Mouse (Mus musculus): ENCODE data around the gene Fxyd7. TPM values are rescaled to one million over a fixed set of nuclear protein-coding genes. Genes with fewer than 3 reads are reported as not detected.

Fxyd7 gene
- polyA plus RNA-seq, 1 experiment from 2014 or later, result 12.6 TPM

DNA sequence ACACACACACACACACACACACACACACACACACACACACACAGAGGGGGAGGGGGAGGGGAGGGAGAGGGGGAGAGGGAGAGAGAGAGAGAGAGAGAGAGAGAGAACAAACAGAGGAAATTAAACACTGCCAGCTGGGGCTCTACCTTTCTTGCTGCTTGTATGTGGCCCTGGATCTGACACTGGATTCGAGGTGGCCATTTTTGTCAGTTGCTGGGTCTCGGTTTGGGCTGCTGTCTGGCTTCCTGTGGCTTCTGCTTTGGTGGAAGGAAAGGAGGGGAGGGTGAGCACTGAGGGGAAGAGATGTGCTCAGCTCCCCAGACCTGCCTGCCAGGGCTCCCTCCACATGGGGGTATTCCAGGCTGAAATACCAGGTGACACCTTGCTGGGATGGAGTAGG is 13.6 kb downstream of the Fxyd7 start:
- H3K27me3 ChIP-seq (ENCODE audit: control insufficient read depth, insufficient read depth, low read length), result peaks cover 12% of the 10 kb centered on the region
- no peak overlapping the region for H3K27ac ChIP-seq (ENCODE audit: low read depth, low read length)
- WGBS, result 72% methylated on average over 2 of the region's 2 CpGs
- no peak overlapping the region for H3K9ac ChIP-seq (ENCODE audit: low read depth, low read length)
- no peaks in the 10 kb centered on the region for H3K36me3 ChIP-seq (ENCODE audit: control insufficient read depth, insufficient read depth, low read length)
- no peaks in the 10 kb centered on the region for H3K9me3 ChIP-seq (ENCODE audit: control insufficient read depth, low read length)
- no peak overlapping the region for H3K4me3 ChIP-seq (ENCODE audit: low read depth, low read length)
- no peak for ATAC-seq (ENCODE audit: low FRiP score)
- no peak for DNase-seq (ENCODE audit: low spot score)
- H3K4me2 ChIP-seq (replicated peaks; ENCODE audit: low read depth, low read length), result no peak overlapping the region
- H3K4me1 ChIP-seq (replicated peaks; ENCODE audit: control insufficient read depth, insufficient read depth, low read length), result no peaks in the 10 kb centered on the region

DNA sequence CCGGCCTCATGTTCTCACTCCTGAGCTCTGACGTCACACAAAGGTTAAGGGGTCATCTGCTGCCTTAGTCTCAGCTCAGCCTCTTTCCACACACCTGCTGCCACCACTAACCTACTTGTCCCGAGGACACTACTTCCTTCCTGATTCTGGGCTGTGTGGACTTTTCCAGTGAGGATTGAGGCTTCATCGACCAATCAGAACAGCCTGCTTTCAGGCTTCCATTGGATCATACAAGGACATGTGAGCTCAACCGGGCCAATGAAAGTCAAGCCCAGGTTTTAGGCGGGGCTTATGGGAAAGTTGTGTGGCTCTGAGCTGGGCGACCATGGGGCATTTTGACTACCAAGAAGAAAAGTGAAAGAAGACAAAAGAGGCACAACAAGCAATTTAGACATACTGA is 14.3 kb downstream of the Fxyd7 start:
- Histone ChIP-seq H3K27ac (ENCODE audit: low read depth, low read length) (no peak overlapping the region), H3K4me2 (replicated peaks; ENCODE audit: low read depth, low read length) (no peak overlapping the region), H3K4me1 (replicated peaks; ENCODE audit: control insufficient read depth, insufficient read depth, low read length) (no peaks in the 10 kb centered on the region), H3K27me3 (ENCODE audit: control insufficient read depth, insufficient read depth, low read length) (peaks cover 9% of the 10 kb centered on the region), H3K36me3 (ENCODE audit: control insufficient read depth, insufficient read depth, low read length) (no peaks in the 10 kb centered on the region), H3K9me3 (ENCODE audit: control insufficient read depth, low read length) (no peaks in the 10 kb centered on the region), H3K9ac (ENCODE audit: low read depth, low read length) (no peak overlapping the region), H3K4me3 (ENCODE audit: low read depth, low read length) (no peak overlapping the region)
- ATAC-seq (ENCODE audit: low FRiP score), result no peak
- WGBS, result 84% methylated on average over 7 of the region's 7 CpGs
- no peak for DNase-seq (ENCODE audit: low spot score)

DNA sequence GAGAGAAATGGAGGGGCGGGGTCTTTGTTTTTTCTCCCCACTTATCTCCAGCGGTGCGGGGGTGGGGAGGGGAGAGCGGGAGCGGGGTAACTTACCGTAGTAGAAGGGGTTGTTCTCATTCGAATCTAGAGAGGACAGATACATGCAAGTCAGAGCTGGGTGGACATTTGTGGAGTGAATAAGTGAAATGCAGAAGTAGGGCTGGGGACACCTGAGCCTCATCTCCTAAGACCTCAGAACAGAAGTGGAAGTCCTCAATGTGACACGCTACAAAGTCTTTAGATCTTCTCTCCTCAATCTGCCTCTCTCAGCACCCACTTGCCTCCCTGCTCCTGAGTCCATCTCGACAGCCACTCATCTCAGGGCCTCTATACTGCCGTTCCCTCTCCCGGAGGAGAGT is 16.0 kb downstream of the Fxyd7 start:
- DNase-seq (ENCODE audit: low spot score), result no peak
- no peak overlapping the region for H3K9ac ChIP-seq (ENCODE audit: low read depth, low read length)
- WGBS, result 76% methylated on average over 11 of the region's 11 CpGs
- H3K4me3 ChIP-seq (ENCODE audit: low read depth, low read length), result no peak overlapping the region
- H3K4me1 ChIP-seq (replicated peaks; ENCODE audit: control insufficient read depth, insufficient read depth, low read length), result no peaks in the 10 kb centered on the region
- no peak overlapping the region for H3K4me2 ChIP-seq (replicated peaks; ENCODE audit: low read depth, low read length)
- no peaks in the 10 kb centered on the region for H3K27me3 ChIP-seq (ENCODE audit: control insufficient read depth, insufficient read depth, low read length)
- H3K9me3 ChIP-seq (ENCODE audit: control insufficient read depth, low read length), result no peaks in the 10 kb centered on the region
- ATAC-seq (ENCODE audit: low FRiP score), result no peak
- H3K36me3 ChIP-seq (ENCODE audit: control insufficient read depth, insufficient read depth, low read length), result no peaks in the 10 kb centered on the region
- no peak overlapping the region for H3K27ac ChIP-seq (ENCODE audit: low read depth, low read length)

DNA sequence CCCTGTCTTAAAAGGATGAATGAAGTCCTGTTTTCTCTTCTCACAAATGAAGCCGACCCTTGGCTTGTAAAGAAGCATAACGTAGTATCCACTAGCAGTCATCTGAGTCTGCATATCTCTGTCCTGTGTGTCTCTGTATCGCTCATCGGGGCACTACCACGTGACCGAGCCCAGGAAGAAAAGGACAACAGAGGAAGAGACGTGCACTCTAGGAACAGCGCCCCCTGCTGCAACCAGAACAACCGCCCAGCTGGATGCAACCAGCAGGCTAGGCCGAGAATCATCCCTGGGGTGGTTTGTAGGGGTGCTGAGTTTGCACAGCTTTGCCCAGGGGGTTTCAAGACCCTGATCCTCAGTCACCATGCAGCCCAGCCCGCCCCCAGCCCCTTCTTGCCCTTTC is 16.5 kb downstream of the Fxyd7 start:
- ATAC-seq (ENCODE audit: low FRiP score), result no peak
- Histone ChIP-seq H3K9me3 (ENCODE audit: control insufficient read depth, low read length) (no peaks in the 10 kb centered on the region), H3K27me3 (ENCODE audit: control insufficient read depth, insufficient read depth, low read length) (no peaks in the 10 kb centered on the region), H3K27ac (ENCODE audit: low read depth, low read length) (no peak overlapping the region), H3K4me3 (ENCODE audit: low read depth, low read length) (no peak overlapping the region), H3K9ac (ENCODE audit: low read depth, low read length) (no peak overlapping the region), H3K4me2 (replicated peaks; ENCODE audit: low read depth, low read length) (no peak overlapping the region), H3K4me1 (replicated peaks; ENCODE audit: control insufficient read depth, insufficient read depth, low read length) (no peaks in the 10 kb centered on the region), H3K36me3 (ENCODE audit: control insufficient read depth, insufficient read depth, low read length) (no peaks in the 10 kb centered on the region)
- DNase-seq (ENCODE audit: low spot score), result peak; percentile 15
- 64% methylated on average over 11 of the region's 11 CpGs for WGBS

DNA sequence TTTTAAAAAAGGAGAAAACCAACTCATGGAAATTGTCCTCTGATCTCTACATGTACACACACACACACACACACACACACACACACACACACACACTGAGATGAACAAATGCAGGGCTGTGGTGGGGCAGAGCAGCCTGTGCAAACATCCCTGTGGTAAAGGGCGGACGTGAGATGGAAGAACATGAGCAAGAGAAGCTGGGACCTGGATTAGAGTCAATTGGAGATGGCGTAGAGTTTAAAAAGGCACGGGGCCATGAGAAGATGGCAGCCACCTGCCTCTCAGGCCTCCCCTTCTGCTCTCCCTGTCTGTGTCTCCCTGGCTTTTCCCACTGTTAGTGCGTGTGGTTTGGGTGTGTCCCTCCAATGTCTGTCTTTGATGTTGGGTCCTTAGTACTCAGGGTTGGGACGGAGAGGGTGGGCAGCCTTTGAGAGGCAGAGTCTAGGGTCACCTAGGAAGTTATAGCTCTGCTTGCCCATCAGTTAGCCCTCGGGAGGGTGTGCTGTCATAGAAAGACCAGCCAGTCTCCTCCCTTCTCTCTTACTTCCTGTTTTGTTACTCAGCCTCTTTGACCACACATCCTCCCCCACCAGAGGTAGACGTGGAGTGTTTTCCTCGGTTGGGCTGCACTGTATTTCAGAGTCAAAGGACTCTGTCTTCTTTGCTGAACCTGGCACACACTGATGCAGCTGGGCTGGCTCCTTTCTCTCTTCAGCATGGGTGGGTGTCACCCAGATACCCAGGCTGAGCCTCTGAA is 17.7 kb downstream of the Fxyd7 start:
- DNase-seq (ENCODE audit: low spot score) (no peak), ATAC-seq (ENCODE audit: low FRiP score) (no peak)
- Histone ChIP-seq H3K4me1 (replicated peaks; ENCODE audit: control insufficient read depth, insufficient read depth, low read length) (no peaks in the 10 kb centered on the region), H3K27ac (ENCODE audit: low read depth, low read length) (no peak overlapping the region), H3K4me2 (replicated peaks; ENCODE audit: low read depth, low read length) (no peak overlapping the region), H3K27me3 (ENCODE audit: control insufficient read depth, insufficient read depth, low read length) (no peaks in the 10 kb centered on the region), H3K4me3 (ENCODE audit: low read depth, low read length) (no peak overlapping the region), H3K9ac (ENCODE audit: low read depth, low read length) (no peak overlapping the region), H3K9me3 (ENCODE audit: control insufficient read depth, low read length) (no peaks in the 10 kb centered on the region), H3K36me3 (ENCODE audit: control insufficient read depth, insufficient read depth, low read length) (no peaks in the 10 kb centered on the region)
- WGBS, result 71% methylated on average over 9 of the region's 9 CpGs

DNA sequence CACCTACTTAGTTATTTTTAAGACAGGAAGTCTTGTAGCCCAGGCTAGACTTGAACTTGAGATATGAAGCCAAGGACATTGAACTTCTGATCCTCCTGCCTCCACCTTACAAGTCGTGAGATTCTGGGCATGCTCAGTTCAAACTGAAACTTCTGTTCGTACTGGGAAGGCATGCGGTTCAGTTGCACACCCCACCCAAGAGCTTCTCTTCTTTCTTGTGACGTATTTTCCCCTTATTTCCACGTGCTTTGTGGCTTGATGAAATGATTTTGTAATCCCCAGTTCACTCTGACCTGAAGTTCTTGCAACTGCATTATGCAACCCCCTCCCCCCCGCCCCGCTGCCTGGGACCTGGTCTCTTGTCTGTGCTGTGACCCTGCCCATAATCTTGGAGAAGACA is 19.5 kb downstream of the Fxyd7 start:
- 82% methylated on average over 7 of the region's 7 CpGs for WGBS
- Histone ChIP-seq H3K27ac (ENCODE audit: low read depth, low read length) (no peak overlapping the region), H3K9ac (ENCODE audit: low read depth, low read length) (no peak overlapping the region), H3K9me3 (ENCODE audit: control insufficient read depth, low read length) (no peaks in the 10 kb centered on the region), H3K4me1 (replicated peaks; ENCODE audit: control insufficient read depth, insufficient read depth, low read length) (no peaks in the 10 kb centered on the region), H3K36me3 (ENCODE audit: control insufficient read depth, insufficient read depth, low read length) (no peaks in the 10 kb centered on the region), H3K4me2 (replicated peaks; ENCODE audit: low read depth, low read length) (no peak overlapping the region), H3K4me3 (ENCODE audit: low read depth, low read length) (no peak overlapping the region), H3K27me3 (ENCODE audit: control insufficient read depth, insufficient read depth, low read length) (no peaks in the 10 kb centered on the region)
- DNase-seq (ENCODE audit: low spot score) (no peak), ATAC-seq (ENCODE audit: low FRiP score) (no peak)

DNA sequence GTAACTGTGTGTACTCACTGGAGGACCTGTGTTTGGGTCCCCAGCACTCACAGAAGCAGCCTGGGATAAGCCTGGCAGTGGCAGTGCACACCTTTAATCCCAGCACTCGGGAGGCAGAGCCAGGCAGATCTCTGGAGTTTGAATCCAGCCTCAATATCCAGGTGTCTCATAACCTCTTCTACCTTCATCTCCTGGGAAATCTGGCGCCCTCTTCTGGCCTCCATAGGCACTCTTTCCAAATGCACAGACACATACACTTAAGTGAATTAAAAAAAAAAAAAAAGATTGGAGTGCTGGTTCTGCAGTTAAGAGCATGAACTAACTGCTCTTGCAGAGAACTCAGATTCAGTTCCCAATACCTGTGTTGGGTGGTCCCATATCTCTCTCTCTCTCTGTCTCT is 20.6 kb downstream of the Fxyd7 start:
- Histone ChIP-seq H3K36me3 (ENCODE audit: control insufficient read depth, insufficient read depth, low read length) (no peaks in the 10 kb centered on the region), H3K27me3 (ENCODE audit: control insufficient read depth, insufficient read depth, low read length) (no peaks in the 10 kb centered on the region), H3K27ac (ENCODE audit: low read depth, low read length) (no peak overlapping the region), H3K4me1 (replicated peaks; ENCODE audit: control insufficient read depth, insufficient read depth, low read length) (no peaks in the 10 kb centered on the region), H3K9ac (ENCODE audit: low read depth, low read length) (no peak overlapping the region), H3K9me3 (ENCODE audit: control insufficient read depth, low read length) (no peaks in the 10 kb centered on the region), H3K4me3 (ENCODE audit: low read depth, low read length) (no peak overlapping the region), H3K4me2 (replicated peaks; ENCODE audit: low read depth, low read length) (no peak overlapping the region)
- no peak for DNase-seq (ENCODE audit: low spot score)
- 76% methylated on average over 2 of the region's 2 CpGs for WGBS
- ATAC-seq (ENCODE audit: low FRiP score), result no peak

DNA sequence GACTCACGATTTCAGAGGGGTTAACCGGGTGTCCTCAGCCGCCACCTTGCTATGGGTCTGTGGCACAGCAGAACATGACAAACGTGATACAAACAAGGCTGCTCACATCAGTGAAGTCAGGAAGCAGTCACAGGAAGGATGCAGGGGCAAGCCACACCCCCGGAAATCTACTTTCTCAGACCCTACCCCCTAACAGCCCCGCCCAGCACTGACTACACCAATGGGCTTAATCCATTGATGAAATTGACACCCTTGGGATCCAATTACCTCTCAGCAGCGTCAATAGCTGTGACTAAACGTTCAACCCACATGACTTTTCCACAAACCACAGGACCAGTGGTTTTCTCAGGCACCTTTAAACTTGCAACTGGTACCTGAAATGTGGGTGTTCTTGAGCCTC is 22.7 kb downstream of the Fxyd7 start:
- Histone ChIP-seq H3K9ac (ENCODE audit: low read depth, low read length) (no peak overlapping the region), H3K4me2 (replicated peaks; ENCODE audit: low read depth, low read length) (no peak overlapping the region), H3K4me3 (ENCODE audit: low read depth, low read length) (no peak overlapping the region), H3K9me3 (ENCODE audit: control insufficient read depth, low read length) (no peaks in the 10 kb centered on the region), H3K27ac (ENCODE audit: low read depth, low read length) (no peak overlapping the region), H3K4me1 (replicated peaks; ENCODE audit: control insufficient read depth, insufficient read depth, low read length) (no peaks in the 10 kb centered on the region), H3K36me3 (ENCODE audit: control insufficient read depth, insufficient read depth, low read length) (no peaks in the 10 kb centered on the region), H3K27me3 (ENCODE audit: control insufficient read depth, insufficient read depth, low read length) (no peaks in the 10 kb centered on the region)
- WGBS, result 74% methylated on average over 8 of the region's 8 CpGs
- DNase-seq (ENCODE audit: low spot score) (no peak), ATAC-seq (ENCODE audit: low FRiP score) (no peak)

DNA sequence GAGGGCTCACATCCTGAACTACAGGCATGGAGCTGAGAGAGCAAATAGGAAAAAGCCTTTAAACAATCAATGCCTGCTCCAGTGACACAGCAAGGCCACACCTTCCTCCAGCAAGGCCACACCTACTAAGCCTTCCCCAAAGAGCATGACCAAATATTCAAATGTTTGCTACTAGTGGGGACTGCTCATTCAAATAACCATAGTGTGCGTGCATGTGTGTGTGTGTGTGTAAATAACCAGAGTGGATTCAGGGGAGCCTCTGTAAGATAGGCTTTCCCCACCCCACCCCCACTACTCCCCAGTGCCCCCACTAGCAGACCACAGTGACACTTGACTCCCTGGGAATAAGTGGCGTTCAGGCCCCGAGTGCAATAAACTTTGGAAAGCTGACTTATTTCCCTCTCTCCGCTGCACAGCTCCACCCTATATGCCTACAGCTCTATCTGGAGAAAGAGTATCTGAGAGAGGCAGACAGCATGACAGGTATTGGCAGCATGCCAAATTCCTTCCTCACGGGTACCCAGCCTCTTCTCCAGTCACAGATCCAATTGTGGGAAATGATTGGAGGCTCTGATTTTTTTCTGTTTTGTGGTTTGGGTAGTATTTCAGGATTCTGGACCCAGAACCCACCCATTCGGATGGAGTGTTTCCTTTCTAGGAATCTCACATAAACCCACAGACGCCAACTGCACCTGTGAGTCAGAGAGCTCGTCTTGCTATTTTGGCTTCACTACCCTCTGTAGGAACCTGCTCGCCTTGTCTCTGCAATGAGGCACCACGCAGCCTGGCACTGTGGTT is 34.0 kb downstream of the Fxyd7 start:
- no peak overlapping the region for H3K4me2 ChIP-seq (replicated peaks; ENCODE audit: low read depth, low read length)

More for the DNA sequence above, 34.0 kb downstream of the Fxyd7 start:
- H3K9ac ChIP-seq (ENCODE audit: low read depth, low read length), result no peak overlapping the region
- no peak overlapping the region for H3K27ac ChIP-seq (ENCODE audit: low read depth, low read length)
- H3K4me3 ChIP-seq (ENCODE audit: low read depth, low read length), result no peak overlapping the region
- DNase-seq (ENCODE audit: low spot score) (peak; percentile 18), ATAC-seq (ENCODE audit: low FRiP score) (no peak)
- no peaks in the 10 kb centered on the region for H3K27me3 ChIP-seq (ENCODE audit: control insufficient read depth, insufficient read depth, low read length)
- H3K9me3 ChIP-seq (ENCODE audit: control insufficient read depth, low read length), result no peaks in the 10 kb centered on the region
- H3K4me1 ChIP-seq (replicated peaks; ENCODE audit: control insufficient read depth, insufficient read depth, low read length), result no peaks in the 10 kb centered on the region
- 68% methylated on average over 10 of the region's 10 CpGs for WGBS
- no peaks in the 10 kb centered on the region for H3K36me3 ChIP-seq (ENCODE audit: control insufficient read depth, insufficient read depth, low read length)
